Mouse (Mus musculus): ENCODE results near the gene C1ql2. TPM values are rescaled to one million over a fixed set of nuclear protein-coding genes. Genes with fewer than 3 reads are reported as not detected.

C1ql2 gene
- polyA plus RNA-seq, 1 experiment from 2014 or later = not detected

DNA sequence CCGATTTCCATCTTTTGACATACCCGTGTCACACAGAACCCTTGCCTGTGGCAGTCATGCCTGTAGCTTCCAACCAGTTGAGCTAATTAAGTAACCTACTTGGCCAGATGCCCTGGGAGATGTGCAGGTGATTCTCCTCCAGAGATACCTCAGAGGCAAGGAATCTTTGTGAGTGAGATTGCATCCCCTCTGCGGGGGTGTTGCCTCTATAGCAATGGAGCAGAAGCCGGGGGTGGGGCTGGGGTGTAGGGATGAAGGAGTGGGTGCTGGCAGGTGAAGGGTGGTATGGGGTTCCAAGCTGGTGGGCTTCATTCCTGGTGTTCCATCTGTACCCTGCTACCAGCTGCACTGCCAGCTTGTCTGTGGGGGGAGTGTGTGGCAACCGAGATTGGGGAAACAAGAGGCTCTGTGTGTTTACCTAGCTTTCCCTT, 17.2 kb upstream of the C1ql2 start:
- Histone ChIP-seq H3K4me3 (ENCODE audit: low read depth, low read length) (no peak overlapping the region), H3K4me2 (replicated peaks; ENCODE audit: low read depth) (no peak overlapping the region), H3K27ac (ENCODE audit: low read depth, low read length) (no peak overlapping the region), H3K9ac (ENCODE audit: low read depth, low read length) (no peak overlapping the region), H3K27me3 (replicated peaks; ENCODE audit: control insufficient read depth, insufficient read depth, low read length) (no peaks in the 10 kb centered on the region), H3K36me3 (ENCODE audit: control insufficient read depth, insufficient read depth) (no peaks in the 10 kb centered on the region), H3K9me3 (ENCODE audit: control insufficient read depth) (no peaks in the 10 kb centered on the region), H3K4me1 (replicated peaks; ENCODE audit: control insufficient read depth, insufficient read depth, low read length) (no peaks in the 10 kb centered on the region)
- no peak for TF ChIP-seq CTCF (IDR thresholded peaks at IDR 0.05; ENCODE audit: low read depth)
- ATAC-seq = no peak
- 80% methylated on average over 5 of the region's 5 CpGs for WGBS

DNA sequence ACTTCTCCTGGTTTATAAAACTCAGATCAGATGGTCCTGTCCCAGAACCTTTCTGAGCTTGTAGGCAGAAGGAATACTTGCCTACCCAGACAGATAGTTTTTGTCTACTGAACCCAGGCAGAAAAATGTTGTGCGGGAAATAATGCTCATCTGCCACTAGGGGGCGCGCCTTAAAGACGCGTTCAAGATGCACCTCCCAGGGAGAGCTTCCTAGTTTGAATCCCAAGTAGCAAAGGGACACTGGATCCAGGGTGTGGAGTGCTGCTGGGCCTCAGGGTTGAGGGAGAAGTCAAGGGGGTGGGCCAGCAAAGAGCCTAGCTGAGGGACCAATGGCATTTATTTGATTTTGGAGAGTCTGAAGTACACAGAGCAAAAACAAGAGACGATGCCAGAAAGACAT, 12.7 kb upstream of the C1ql2 start:
- no peaks in the 10 kb centered on the region for H3K36me3 ChIP-seq (ENCODE audit: control insufficient read depth, insufficient read depth)
- no peak overlapping the region for H3K4me3 ChIP-seq (ENCODE audit: low read depth, low read length)
- WGBS = 13% methylated on average over 6 of the region's 6 CpGs
- no peak overlapping the region for H3K27ac ChIP-seq (ENCODE audit: low read depth, low read length)
- H3K9ac ChIP-seq (ENCODE audit: low read depth, low read length) = no peak overlapping the region
- H3K27me3 ChIP-seq (replicated peaks; ENCODE audit: control insufficient read depth, insufficient read depth, low read length) = no peaks in the 10 kb centered on the region
- H3K9me3 ChIP-seq (ENCODE audit: control insufficient read depth) = no peaks in the 10 kb centered on the region
- H3K4me2 ChIP-seq (replicated peaks; ENCODE audit: low read depth) = no peak overlapping the region
- TF ChIP-seq CTCF (IDR thresholded peaks at IDR 0.05; ENCODE audit: low read depth) = peak; percentile 80
- H3K4me1 ChIP-seq (replicated peaks; ENCODE audit: control insufficient read depth, insufficient read depth, low read length) = no peaks in the 10 kb centered on the region
- no peak for ATAC-seq

DNA sequence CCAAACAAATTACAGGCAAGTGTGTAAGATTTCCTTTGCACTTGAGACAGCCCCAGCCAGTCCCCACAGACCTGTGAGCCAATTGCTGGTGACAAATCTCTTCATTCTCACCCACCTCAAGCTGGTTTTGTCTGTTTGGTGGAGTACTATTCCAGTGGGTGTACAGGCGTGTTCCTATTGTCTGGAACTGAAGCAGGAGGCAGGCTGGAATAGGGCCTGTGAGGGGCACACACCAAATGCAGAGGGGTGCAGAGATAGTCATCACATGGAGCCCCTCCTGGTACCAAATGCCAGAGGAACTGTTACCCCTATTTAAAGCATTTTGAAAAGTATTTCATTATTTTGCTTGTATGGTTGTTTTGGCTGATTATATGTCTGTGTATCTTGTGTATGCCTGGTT, 12.2 kb upstream of the C1ql2 start:
- no peak overlapping the region for H3K4me2 ChIP-seq (replicated peaks; ENCODE audit: low read depth)
- no peak for TF ChIP-seq CTCF (IDR thresholded peaks at IDR 0.05; ENCODE audit: low read depth)
- no peak overlapping the region for H3K4me3 ChIP-seq (ENCODE audit: low read depth, low read length)
- no peaks in the 10 kb centered on the region for H3K9me3 ChIP-seq (ENCODE audit: control insufficient read depth)
- no peak overlapping the region for H3K9ac ChIP-seq (ENCODE audit: low read depth, low read length)
- H3K27me3 ChIP-seq (replicated peaks; ENCODE audit: control insufficient read depth, insufficient read depth, low read length) = no peaks in the 10 kb centered on the region
- 41% methylated on average over 1 of the region's 1 CpGs for WGBS
- no peaks in the 10 kb centered on the region for H3K4me1 ChIP-seq (replicated peaks; ENCODE audit: control insufficient read depth, insufficient read depth, low read length)
- no peak overlapping the region for H3K27ac ChIP-seq (ENCODE audit: low read depth, low read length)
- H3K36me3 ChIP-seq (ENCODE audit: control insufficient read depth, insufficient read depth) = no peaks in the 10 kb centered on the region
- no peak for ATAC-seq

DNA sequence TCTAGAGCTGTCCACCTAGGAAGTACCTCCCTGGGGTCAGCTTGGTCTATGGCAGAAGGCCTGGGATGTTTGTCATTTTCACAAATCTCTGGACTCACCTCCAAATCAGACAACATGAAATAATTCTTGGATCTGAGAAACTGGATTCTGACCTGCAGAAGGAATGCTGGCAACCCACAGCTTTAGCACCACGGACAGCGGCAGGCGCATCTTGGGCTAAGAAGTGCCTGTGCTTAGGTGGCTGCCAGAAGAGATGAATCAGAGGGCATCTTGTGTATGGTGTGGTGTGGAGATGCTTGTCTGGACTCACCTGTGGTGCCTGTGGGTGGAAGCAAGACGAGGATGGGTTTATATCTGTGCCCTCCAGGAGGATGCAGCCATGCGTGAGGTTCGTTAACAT, 8.5 kb upstream of the C1ql2 start:
- TF ChIP-seq CTCF (IDR thresholded peaks at IDR 0.05; ENCODE audit: low read depth) = no peak
- Histone ChIP-seq H3K27me3 (replicated peaks; ENCODE audit: control insufficient read depth, insufficient read depth, low read length) (no peaks in the 10 kb centered on the region), H3K4me3 (ENCODE audit: low read depth, low read length) (no peak overlapping the region), H3K4me2 (replicated peaks; ENCODE audit: low read depth) (no peak overlapping the region), H3K27ac (ENCODE audit: low read depth, low read length) (no peak overlapping the region), H3K9ac (ENCODE audit: low read depth, low read length) (no peak overlapping the region), H3K36me3 (ENCODE audit: control insufficient read depth, insufficient read depth) (no peaks in the 10 kb centered on the region), H3K9me3 (ENCODE audit: control insufficient read depth) (no peaks in the 10 kb centered on the region), H3K4me1 (replicated peaks; ENCODE audit: control insufficient read depth, insufficient read depth, low read length) (no peaks in the 10 kb centered on the region)
- no peak for ATAC-seq
- WGBS = 39% methylated on average over 6 of the region's 6 CpGs

DNA sequence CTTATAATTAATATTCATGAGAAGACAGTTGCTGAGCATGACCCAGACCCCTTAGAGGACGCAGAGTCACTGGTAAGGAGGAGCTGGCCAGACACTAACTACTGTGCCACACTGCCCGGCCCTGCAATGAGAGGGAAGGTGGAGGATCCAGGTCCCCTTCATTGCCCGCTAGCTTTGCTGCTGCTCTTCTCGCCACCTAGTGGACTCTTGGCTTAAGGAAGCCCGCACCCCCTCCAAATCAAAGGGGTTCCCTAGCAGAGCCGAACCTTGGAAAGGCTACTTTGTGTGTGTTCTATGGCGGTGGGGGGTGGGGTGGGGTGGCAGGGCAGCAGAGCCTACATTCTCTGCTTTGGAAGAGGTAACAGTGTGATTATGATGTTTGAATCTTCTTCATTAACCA, 2.4 kb upstream of the C1ql2 start:
- no peak for ATAC-seq
- H3K4me1 ChIP-seq (replicated peaks; ENCODE audit: control insufficient read depth, insufficient read depth, low read length) = no peaks in the 10 kb centered on the region
- whole genome bisulfite sequencing = 27% methylated on average over 7 of the region's 7 CpGs
- peak; percentile 47 for TF ChIP-seq CTCF (IDR thresholded peaks at IDR 0.05; ENCODE audit: low read depth)
- H3K4me3 ChIP-seq (ENCODE audit: low read depth, low read length) = no peak overlapping the region
- no peaks in the 10 kb centered on the region for H3K36me3 ChIP-seq (ENCODE audit: control insufficient read depth, insufficient read depth)
- H3K4me2 ChIP-seq (replicated peaks; ENCODE audit: low read depth) = no peak overlapping the region
- H3K27me3 ChIP-seq (replicated peaks; ENCODE audit: control insufficient read depth, insufficient read depth, low read length) = peaks cover 41% of the 10 kb centered on the region
- no peak overlapping the region for H3K27ac ChIP-seq (ENCODE audit: low read depth, low read length)
- H3K9ac ChIP-seq (ENCODE audit: low read depth, low read length) = no peak overlapping the region
- H3K9me3 ChIP-seq (ENCODE audit: control insufficient read depth) = no peaks in the 10 kb centered on the region

DNA sequence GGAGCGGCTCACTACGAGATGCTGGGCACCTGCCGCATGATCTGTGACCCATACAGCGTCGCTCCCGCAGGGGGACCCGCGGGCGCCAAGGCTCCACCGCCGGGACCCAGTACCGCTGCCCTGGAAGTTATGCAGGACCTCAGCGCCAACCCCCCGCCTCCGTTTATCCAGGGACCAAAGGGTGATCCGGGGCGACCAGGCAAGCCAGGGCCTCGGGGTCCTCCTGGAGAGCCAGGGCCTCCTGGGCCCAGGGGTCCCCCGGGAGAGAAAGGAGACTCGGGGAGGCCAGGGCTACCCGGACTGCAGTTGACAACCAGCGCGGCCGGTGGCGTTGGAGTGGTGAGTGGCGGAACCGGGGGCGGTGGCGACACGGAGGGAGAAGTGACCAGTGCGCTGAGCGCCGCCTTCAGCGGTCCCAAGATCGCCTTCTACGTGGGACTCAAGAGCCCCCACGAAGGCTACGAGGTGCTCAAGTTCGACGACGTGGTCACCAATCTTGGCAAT, 842 bp downstream of the C1ql2 start:
- 2% methylated on average over 39 of the region's 41 CpGs for WGBS
- H3K27me3 ChIP-seq (replicated peaks; ENCODE audit: control insufficient read depth, insufficient read depth, low read length) = peaks cover 53% of the 10 kb centered on the region
- H3K4me2 ChIP-seq (replicated peaks; ENCODE audit: low read depth) = peak overlapping the region; percentile 37; the same call in 1 of the 2 replicates
- H3K9ac ChIP-seq (ENCODE audit: low read depth, low read length) = no peak overlapping the region
- no peaks in the 10 kb centered on the region for H3K4me1 ChIP-seq (replicated peaks; ENCODE audit: control insufficient read depth, insufficient read depth, low read length)
- no peaks in the 10 kb centered on the region for H3K9me3 ChIP-seq (ENCODE audit: control insufficient read depth)
- H3K4me3 ChIP-seq (ENCODE audit: low read depth, low read length) = no peak overlapping the region; the same call in 1 of the 2 replicates
- ATAC-seq = no peak
- no peak for TF ChIP-seq CTCF (IDR thresholded peaks at IDR 0.05; ENCODE audit: low read depth)
- no peak overlapping the region for H3K27ac ChIP-seq (ENCODE audit: low read depth, low read length)
- no peaks in the 10 kb centered on the region for H3K36me3 ChIP-seq (ENCODE audit: control insufficient read depth, insufficient read depth)

All from intestine, postnatal 0 days (tissue).